Mouse (Mus musculus) bone marrow, adult 2 months (tissue): ENCODE measurements around the gene Slamf8.

Experiments used
- CTCF ChIP-seq: fragments of 200-500 bp; IDR thresholded peaks from 2 replicates; pipeline ENCODE4 v1.5.1; 2011; ENCODE audit warnings: low read length, control low read depth; ENCODE audit not compliant: control insufficient read depth, insufficient read depth
- POLR2A ChIP-seq: fragments of 200-500 bp; IDR thresholded peaks from 2 replicates; pipeline ENCODE4 v1.6.1; 2011; ENCODE audit warnings: low read depth, mild to moderate bottlenecking, control low read depth, low read length, borderline replicate concordance; ENCODE audit not compliant: control insufficient read depth

DNA sequence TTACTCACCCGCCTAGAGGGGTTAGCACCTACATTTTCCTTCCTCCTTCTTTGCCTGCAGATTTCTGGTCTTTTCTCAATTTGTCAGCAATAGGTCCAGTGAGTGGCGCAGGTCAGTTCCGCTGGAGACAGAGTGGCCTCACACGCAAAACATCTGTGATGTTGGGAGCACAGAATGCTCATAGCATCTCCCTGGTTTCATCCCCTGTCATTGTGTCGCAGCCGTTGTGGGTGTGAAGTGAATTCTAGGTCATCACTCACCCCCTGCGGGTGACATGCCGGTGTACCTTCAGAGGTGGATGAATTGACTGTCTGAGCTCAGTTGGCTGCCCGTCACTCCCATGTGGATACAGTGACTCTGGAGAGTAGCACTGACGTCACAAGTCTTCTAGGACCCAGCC is 20.9 kb upstream of the Slamf8 start:
- TF ChIP-seq CTCF (no peak), POLR2A (no peak)
